Mouse (Mus musculus): ENCODE measurements at regions not wholly inside any gene's neighbourhood (a gene's known extent, or its start where the extent isn't known, plus 50 kb on each side); places are given as distances from the start of the nearest gene placed in this dataset.

GRCm38 (mm10) chr19:22008053-22008935 lies 130.6 kb upstream of the Trpm3 start:
- TF ChIP-seq CTCF (IDR thresholded peaks at IDR 0.05; ENCODE audit: borderline replicate concordance, insufficient read depth, low read length): no peak
- TF ChIP-seq POLR2A (IDR thresholded peaks at IDR 0.05; ENCODE audit: low read depth, low read length): no peak
